Mouse (Mus musculus) brain, embryonic 14.5 days (tissue): ENCODE results near the gene Arl1. TPM values are rescaled to one million over a fixed set of nuclear protein-coding genes. Genes with fewer than 3 reads are reported as not detected.
"Not testable (repeated sequence)": the region's sequence is repeated elsewhere in the genome, so short reads cannot be mapped to it uniquely, and the experiment has no call there.

Source experiments
- DNase-seq: peaks from one replicate; pipeline ENCODE4 v3.0.0-alpha.2; 2011; ENCODE audit warnings: low read depth
- CTCF ChIP-seq: fragments of 200-500 bp; IDR thresholded peaks from 2 replicates; pipeline ENCODE4 v1.5.1; 2012; ENCODE audit warnings: inconsistent platforms, mild to moderate bottlenecking, moderate library complexity, borderline replicate concordance; ENCODE audit not compliant: insufficient read depth, insufficient read length; ENCODE audit errors: extremely low read depth
- POLR2A ChIP-seq: fragments of 200-500 bp; IDR thresholded peaks from 2 replicates; pipeline ENCODE4 v1.6.1; 2012; ENCODE audit warnings: mild to moderate bottlenecking, inconsistent platforms, borderline replicate concordance; ENCODE audit not compliant: poor library complexity, insufficient read depth, insufficient read length, severe bottlenecking; ENCODE audit errors: extremely low read depth
- polyA plus RNA-seq: library from polyadenylated mRNA; depleted of rRNA; stranded (reverse); fragments of >200 nt; gene quantifications from 2 replicates; pipeline ENCODE4 v1.2.3, GENCODE M21; 2012

Arl1 gene
- polyA plus RNA-seq, 1 experiment = 67.9 TPM

GRCm38 (mm10) chr10:88727128-88727527 lies 3.5 kb upstream of the Arl1 start:
- peak; percentile 65 for DNase-seq
- TF ChIP-seq CTCF = peak; percentile 61; the same call in 1 of the 2 replicates
- no peak for TF ChIP-seq POLR2A

GRCm38 (mm10) chr10:88728166-88728565 lies 2.5 kb upstream of the Arl1 start:
- TF ChIP-seq CTCF (no peak), POLR2A (no peak)
- no peak for DNase-seq

GRCm38 (mm10) chr10:88731496-88732308 lies 1.0 kb downstream of the Arl1 start:
- TF ChIP-seq POLR2A (no peak), CTCF (no peak)
- no peak for DNase-seq

GRCm38 (mm10) chr10:88732309-88732622 lies 1.6 kb downstream of the Arl1 start:
- no peak for DNase-seq
- TF ChIP-seq CTCF (no peak), POLR2A (no peak)

GRCm38 (mm10) chr10:88739074-88739473 lies 8.4 kb downstream of the Arl1 start:
- not testable (repeated sequence) for DNase-seq

- no peak for DNase-seq
- TF ChIP-seq CTCF = no peak
- no peak for TF ChIP-seq POLR2A
Observed at GRCm38 (mm10) chr10:88739818-88740217, 9.2 kb downstream of the Arl1 start.

- no peak for DNase-seq
- TF ChIP-seq CTCF = no peak
- no peak for TF ChIP-seq POLR2A
Observed at GRCm38 (mm10) chr10:88740781-88741180, 10.1 kb downstream of the Arl1 start.

GRCm38 (mm10) chr10:88741426-88741825 lies 10.8 kb downstream of the Arl1 start:
- TF ChIP-seq POLR2A (no peak), CTCF (no peak)
- no peak for DNase-seq

- no peak for TF ChIP-seq CTCF
- no peak for TF ChIP-seq POLR2A
- DNase-seq = no peak
Observed at GRCm38 (mm10) chr10:88761524-88762212, 31.0 kb downstream of the Arl1 start.

- DNase-seq = no peak
- TF ChIP-seq CTCF (no peak), POLR2A (no peak)
Observed at GRCm38 (mm10) chr10:88765431-88766142, 34.9 kb downstream of the Arl1 start.

GRCm38 (mm10) chr10:88768961-88769360 lies 38.3 kb downstream of the Arl1 start:
- TF ChIP-seq CTCF (no peak), POLR2A (no peak)
- no peak for DNase-seq

- DNase-seq = no peak
- no peak for TF ChIP-seq POLR2A
- TF ChIP-seq CTCF = no peak
Observed at GRCm38 (mm10) chr10:88769676-88770075, 39.0 kb downstream of the Arl1 start.

GRCm38 (mm10) chr10:88772965-88773364 lies 42.3 kb downstream of the Arl1 start:
- not testable (repeated sequence) for DNase-seq
